Mouse (Mus musculus): ENCODE results near the gene Tle3.

- TF ChIP-seq CTCF (IDR thresholded peaks at IDR 0.05; ENCODE audit: control insufficient read depth, insufficient read depth, low read length) (no peak), POLR2A (IDR thresholded peaks at IDR 0.05; ENCODE audit: borderline replicate concordance, control insufficient read depth, low read depth, low read length) (no peak)
These were observed 70.9 kb downstream of the Tle3 start for GRCm38 (mm10) chr9:61442951-61443630.

All from bone marrow, adult 2 months (tissue).